Mouse (Mus musculus): ENCODE measurements around the gene Gm20773. TPM values are rescaled to one million over a fixed set of nuclear protein-coding genes. Genes with fewer than 3 reads are reported as not detected.
"Not testable (repeated sequence)": the region's sequence is repeated elsewhere in the genome, so short reads cannot be mapped to it uniquely, and the experiment has no call there.

Gene Gm20773
- not detected in 2 replicates for polyA plus RNA-seq (2015; fragmentation: Nextera tagmentation; extraction: Ambion mirVana)

DNA sequence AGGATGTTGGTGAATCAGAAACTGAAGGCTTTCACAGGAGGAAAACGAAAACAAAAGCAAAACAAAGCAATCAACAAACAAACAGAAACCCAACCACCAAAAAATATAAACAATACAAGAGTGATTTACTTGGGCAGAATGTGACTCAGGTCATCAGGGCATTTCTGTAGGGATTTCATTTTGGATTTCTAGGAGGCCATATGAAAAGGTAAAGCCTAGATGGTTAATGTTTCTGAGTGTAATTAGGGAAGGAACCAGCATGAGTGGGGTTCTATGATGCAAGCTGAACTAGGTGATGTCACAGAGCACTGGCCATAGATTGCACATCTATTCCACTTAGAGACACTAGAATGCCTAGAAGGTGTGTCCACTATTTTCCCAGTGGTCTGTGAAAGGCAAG lies at the start of gene Gm20773:
Gene Gm20773 (plus strand): TSS at position 301 of the 400 bp plus-strand sequence.
- H3K27ac ChIP-seq (ENCODE audit: low read depth, low read length); ATAC-seq; H3K4me3 ChIP-seq (ENCODE audit: low read length); H3K27me3 ChIP-seq (replicated peaks; ENCODE audit: control insufficient read depth, insufficient read depth, low read length); H3K9me3 ChIP-seq (ENCODE audit: control insufficient read depth, low read length); H3K36me3 ChIP-seq (ENCODE audit: control insufficient read depth, insufficient read depth, low read length); H3K4me2 ChIP-seq (ENCODE audit: low read length); H3K9ac ChIP-seq (ENCODE audit: low read depth, low read length); H3K4me1 ChIP-seq (ENCODE audit: control insufficient read depth, insufficient read depth, low read depth, low read length): not testable (repeated sequence)
- WGBS, result no CpG with 5 or more reads among the region's 1 CpGs

GRCm38 (mm10) chrY:13465479-13465878 lies 28.3 kb upstream of the Gm20773 start, which contains the start of gene Gm21866:
Gene Gm21866, minus strand, starts transcription at chrY:13465579.
- not testable (repeated sequence) for H3K4me1 ChIP-seq (ENCODE audit: control insufficient read depth, insufficient read depth, low read depth, low read length); H3K4me2 ChIP-seq (ENCODE audit: low read length); ATAC-seq; H3K27me3 ChIP-seq (replicated peaks; ENCODE audit: control insufficient read depth, insufficient read depth, low read length); H3K4me3 ChIP-seq (ENCODE audit: low read length); H3K9ac ChIP-seq (ENCODE audit: low read depth, low read length); H3K27ac ChIP-seq (ENCODE audit: low read depth, low read length); H3K9me3 ChIP-seq (ENCODE audit: control insufficient read depth, low read length); H3K36me3 ChIP-seq (ENCODE audit: control insufficient read depth, insufficient read depth, low read length)
- 88% methylated on average over 1 of the region's 3 CpGs for WGBS

Other genes starting within 250 kb of the Gm20773 start
- gene Gm21440, start 241.6 kb upstream of the Gm20773 start, polyA plus RNA-seq (2015; fragmentation: Nextera tagmentation; extraction: Ambion mirVana), result not detected in 2 replicates
- not detected in 2 replicates for gene Gm21454, start 241.6 kb upstream of the Gm20773 start, polyA plus RNA-seq (2015; fragmentation: Nextera tagmentation; extraction: Ambion mirVana)
- gene Gm21725, start 145.0 kb upstream of the Gm20773 start, polyA plus RNA-seq (2015; fragmentation: Nextera tagmentation; extraction: Ambion mirVana), result not detected in 2 replicates
- gene Gm21866, start 28.4 kb upstream of the Gm20773 start, polyA plus RNA-seq (2015; fragmentation: Nextera tagmentation; extraction: Ambion mirVana), result not detected in 2 replicates

All from hindbrain, embryonic 16.5 days (tissue).